Mouse (Mus musculus) heart, adult 2 months (tissue): ENCODE measurements around the gene Aqr.

ENCODE experiments used
- CTCF ChIP-seq: fragments of 200-600 bp; IDR thresholded peaks from 2 replicates; pipeline ENCODE4 v1.8.1; 2022; ENCODE audit warnings: antibody characterized with exemption, mild to moderate bottlenecking, moderate library complexity
- POLR2A ChIP-seq: fragments of 200-500 bp; IDR thresholded peaks from 2 replicates; pipeline ENCODE4 v1.6.1; 2011; ENCODE audit warnings: mild to moderate bottlenecking, low read depth, low read length, control low read depth; ENCODE audit not compliant: insufficient read depth

DNA sequence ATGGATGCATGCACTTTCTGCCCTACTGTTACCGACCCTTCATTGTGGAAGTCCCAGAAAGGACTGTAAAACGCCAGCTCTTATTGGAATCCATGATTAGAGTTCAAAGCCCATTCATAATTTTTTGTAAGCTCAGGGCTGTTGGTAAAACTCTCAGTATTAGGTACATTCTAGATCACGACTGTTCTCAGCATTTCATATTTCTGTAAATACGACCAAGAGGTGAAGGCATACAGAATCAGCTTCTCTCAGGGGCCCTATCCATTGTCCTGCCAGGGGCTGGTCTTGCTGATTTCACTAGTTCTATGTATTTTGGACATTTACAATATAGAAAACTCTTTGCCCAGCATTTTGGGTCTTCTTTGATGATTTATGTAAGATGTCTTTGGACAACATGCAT lies 14.8 kb upstream of the Aqr start:
- TF ChIP-seq CTCF, result no peak
- no peak for TF ChIP-seq POLR2A
